Mouse (Mus musculus): ENCODE measurements around the gene Hao2. TPM values are rescaled to one million over a fixed set of nuclear protein-coding genes. Genes with fewer than 3 reads are reported as not detected.

Hao2 gene
- polyA plus RNA-seq (2021; fragmentation: Nextera tagmentation): not detected in 2 replicates
- long read RNA-seq, experiment 1: 0 reads
- long read RNA-seq, experiment 2: 0 reads

GRCm38 (mm10) chr3:98893057-98893772 is at the start of gene Hao2:
Gene Hao2 (minus strand): TSS chr3:98893239.

GRCm38 (mm10) chr3:98859576-98859975 is 33.5 kb downstream of the Hao2 start, which contains the start of gene Hsd3b1:
Gene Hsd3b1 (minus strand): TSS chr3:98859794.

Other genes with a start within 250 kb of the Hao2 start
- gene Hsd3b2, start 168.7 kb downstream of the Hao2 start, polyA plus RNA-seq (2021; fragmentation: Nextera tagmentation): not detected in 2 replicates
- not detected in 2 replicates for gene Hsd3b3, start 130.1 kb downstream of the Hao2 start, polyA plus RNA-seq (2021; fragmentation: Nextera tagmentation)
- not detected in 2 replicates for gene Hsd3b6, start 78.8 kb downstream of the Hao2 start, polyA plus RNA-seq (2021; fragmentation: Nextera tagmentation)
- gene Hsd3b1, start 33.4 kb downstream of the Hao2 start, polyA plus RNA-seq (2021; fragmentation: Nextera tagmentation): not detected in 2 replicates
- 2.8 and 7.6 TPM in 2 replicates for gene Wars2, start 247.8 kb upstream of the Hao2 start, polyA plus RNA-seq (2021; fragmentation: Nextera tagmentation)